In genomic region chr8:11746850-11747600, GRCm38 (mm10) we compare ENCODE assay signal across 16 mouse cellular contexts. TPM values are rescaled to one million over a fixed set of nuclear protein-coding genes. Genes with fewer than 3 reads are reported as not detected.
A peak's percentile ranks its signal among the peaks of the same experiment; 100 is the strongest.
DNase-seq lines count a peak whose midpoint lies in the region; ATAC-seq and TF ChIP-seq lines count a peak whose summit lies in the region.
"Had no signal": no experiment of that assay in that cellular context is flagged by ENCODE, and none has a peak within 500 bp of the region (broad histone marks: within the 10 kb centered on the region; RNA-seq: fewer than 3 reads in every experiment).

No protein-coding gene starts in this region.

- intact Hi-C loops in left cerebral cortex, postnatal 14 days (cut with DNase I): no loop called here

- no peak overlapping the region for H3K27ac ChIP-seq in kidney, embryonic 14.5 days (ENCODE audit: low read depth, low read length)
- H3K27ac ChIP-seq in heart, embryonic 13.5 days (replicated peaks): peak overlapping the region; percentile 88
- H3K27ac ChIP-seq in kidney, adult 2 months (ENCODE audit: insufficient read depth, low read depth, low read length): no peak overlapping the region
- H3K27ac ChIP-seq in neural tube, embryonic 15.5 days (replicated peaks): no peak overlapping the region

- no peaks in the 10 kb centered on the region for H3K36me3 ChIP-seq in kidney, embryonic 14.5 days (ENCODE audit: control insufficient read depth, insufficient read depth, low read length)
- no peaks in the 10 kb centered on the region for H3K36me3 ChIP-seq in heart, embryonic 13.5 days
- H3K36me3 ChIP-seq in kidney, adult 2 months (ENCODE audit: control insufficient read depth, insufficient read depth, low read length): no peaks in the 10 kb centered on the region
- H3K36me3 ChIP-seq in neural tube, embryonic 15.5 days: no peaks in the 10 kb centered on the region

- WGBS in kidney, embryonic 14.5 days: 52% methylated on average over 11 of the region's 11 CpGs
- WGBS in heart, embryonic 13.5 days: 41% methylated on average over 11 of the region's 11 CpGs
- 55% methylated on average over 11 of the region's 11 CpGs for WGBS in kidney, adult 2 months
- 46% methylated on average over 11 of the region's 11 CpGs for whole genome bisulfite sequencing in large intestine, adult 2 months
- 84% methylated on average over 11 of the region's 11 CpGs for WGBS in neural tube, embryonic 15.5 days

- H3K9me3 ChIP-seq in kidney, embryonic 14.5 days (ENCODE audit: control insufficient read depth, low read length): no peaks in the 10 kb centered on the region
- H3K9me3 ChIP-seq in heart, embryonic 13.5 days: no peaks in the 10 kb centered on the region
- no peaks in the 10 kb centered on the region for H3K9me3 ChIP-seq in neural tube, embryonic 15.5 days (replicated peaks)

- no peaks in the 10 kb centered on the region; the same call in 1 of the 2 replicates for H3K27me3 ChIP-seq in kidney, embryonic 14.5 days (ENCODE audit: control insufficient read depth, insufficient read depth, low read length)
- H3K27me3 ChIP-seq in heart, embryonic 13.5 days (replicated peaks): no peaks in the 10 kb centered on the region
- H3K27me3 ChIP-seq in kidney, adult 2 months (replicated peaks; ENCODE audit: control insufficient read depth, insufficient read depth, low read length): no peaks in the 10 kb centered on the region
- no peaks in the 10 kb centered on the region for H3K27me3 ChIP-seq in neural tube, embryonic 15.5 days (replicated peaks)

- no peak for TF ChIP-seq CTCF in kidney, adult 2 months (conservative IDR thresholded peaks at IDR 0.05; ENCODE audit: insufficient read depth, insufficient read length, low read depth, low read length)

- no peak for ATAC-seq in kidney, embryonic 14.5 days (ENCODE audit: low FRiP score, low TSS enrichment)
- ATAC-seq in heart, embryonic 13.5 days (ENCODE audit: extremely low read depth, insufficient number of reproducible peaks, low FRiP score, low TSS enrichment): no peak; the same call in 1 of the 2 replicates
- ATAC-seq in neural tube, embryonic 15.5 days (ENCODE audit: low FRiP score): no peak
- ATAC-seq: activated CD4-positive, CD25-positive, alpha-beta regulatory T cell, adult 4 months had no signal

- H3K4me3 ChIP-seq in kidney, embryonic 14.5 days (ENCODE audit: low read length): no peak overlapping the region
- no peak overlapping the region for H3K4me3 ChIP-seq in heart, embryonic 13.5 days
- no peak overlapping the region for H3K4me3 ChIP-seq in kidney, adult 2 months (ENCODE audit: insufficient read depth, low read depth, low read length)
- no peak overlapping the region for H3K4me3 ChIP-seq in neural tube, embryonic 15.5 days (replicated peaks)

- H3K9ac ChIP-seq in kidney, embryonic 14.5 days (ENCODE audit: low read depth, low read length): no peak overlapping the region
- peak overlapping the region; percentile 33; the same call in 1 of the 2 replicates for H3K9ac ChIP-seq in heart, embryonic 13.5 days
- no peak overlapping the region for H3K9ac ChIP-seq in neural tube, embryonic 15.5 days (replicated peaks)

- TF ChIP-seq POLR2A in kidney, adult 2 months (IDR thresholded peaks at IDR 0.05; ENCODE audit: low read depth, low read length): no peak

- H3K4me2 ChIP-seq in kidney, embryonic 14.5 days (replicated peaks; ENCODE audit: low read depth, low read length): no peak overlapping the region
- 0 out of 2 replicates have a peak overlapping the region, but pooled peaks have one; percentile 6 for H3K4me2 ChIP-seq in heart, embryonic 13.5 days
- no peak overlapping the region for H3K4me2 ChIP-seq in neural tube, embryonic 15.5 days

- DNase-seq in kidney, adult 11 months: peak; percentile 69
- peak; percentile 71 for DNase-seq in kidney, adult 2 months
- peak; percentile 21 for DNase-seq in large intestine, adult 2 months (ENCODE audit: low read depth, low spot score)
- DNase-seq in left cerebral cortex, postnatal 14 days (ENCODE audit: low spot score in 2 of 2): no peak
- DNase-seq in frontal cortex, postnatal 25 days (ENCODE audit: low spot score in 2 of 2): no peak
- DNase-seq: cerebellum, adult 11 months; thymus, postnatal 4 days had no signal

- no peaks in the 10 kb centered on the region for H3K4me1 ChIP-seq in kidney, embryonic 14.5 days (ENCODE audit: control insufficient read depth, insufficient read depth, low read length)
- H3K4me1 ChIP-seq in heart, embryonic 13.5 days: peaks cover 64% of the 10 kb centered on the region
- no peaks in the 10 kb centered on the region for H3K4me1 ChIP-seq in kidney, adult 2 months (ENCODE audit: control insufficient read depth, insufficient read depth, low read length)
- no peaks in the 10 kb centered on the region for H3K4me1 ChIP-seq in neural tube, embryonic 15.5 days

RNA-seq across cellular contexts. Expression of gene Arhgef7, which starts 19.5 kb away (rescaled TPM):
- 25.1 and 37.3 TPM in 2 replicates for polyA plus RNA-seq in kidney, embryonic 14.5 days (2014; fragmentation: Nextera tagmentation; extraction: Ambion mirVana)
- 44.8 and 45.8 TPM in 2 replicates for polyA plus RNA-seq in heart, embryonic 13.5 days (2015; fragmentation: Nextera tagmentation; extraction: Ambion mirVana)
- polyA plus RNA-seq in kidney, adult 2 months (2012; rRNA removed): 49.3 and 49.6 TPM in 2 replicates
- polyA plus RNA-seq in large intestine, adult 2 months (2012; rRNA removed): 19.9 and 26.1 TPM in 2 replicates
- 100 to 1,000 TPM; 172 to 189 TPM for total RNA-seq in left cerebral cortex, postnatal 14 days (2021)
- 54.4 and 62.3 TPM in 2 replicates for polyA plus RNA-seq in neural tube, embryonic 15.5 days (2015; fragmentation: Nextera tagmentation; extraction: Ambion mirVana)

RNA-seq across cellular contexts. Expression of gene 1700016D06Rik, which starts 46.2 kb away (rescaled TPM):
- polyA plus RNA-seq in kidney, embryonic 14.5 days (2014; fragmentation: Nextera tagmentation; extraction: Ambion mirVana): not detected in 2 replicates
- polyA plus RNA-seq in heart, embryonic 13.5 days (2015; fragmentation: Nextera tagmentation; extraction: Ambion mirVana): not detected in 2 replicates
- polyA plus RNA-seq in kidney, adult 2 months (2012; rRNA removed): not detected in 2 replicates
- polyA plus RNA-seq in large intestine, adult 2 months (2012; rRNA removed): not detected in 2 replicates
- total RNA-seq in left cerebral cortex, postnatal 14 days (2021): not detected
- not detected in 2 replicates for polyA plus RNA-seq in neural tube, embryonic 15.5 days (2015; fragmentation: Nextera tagmentation; extraction: Ambion mirVana)
- total RNA-seq: adrenal gland, postnatal 4 days; hematopoietic stem cell, adult 5-6 weeks; left cerebral cortex, postnatal 36 days; megakaryocyte, adult 5-6 weeks had no signal
- polyA plus RNA-seq: liver, embryonic 16.5 days had no signal

Comparison
In these comparisons a context has a peak if more than half of its experiments do, and no peak if none do; other contexts are left out.
1. DNase-seq: peak in kidney, adult 11 months (single experiment), kidney, adult 2 months (single experiment) and large intestine, adult 2 months (single experiment); none in left cerebral cortex, postnatal 14 days (0 of 2) and frontal cortex, postnatal 25 days (0 of 2).